Mouse (Mus musculus) spleen, postnatal 14 days (tissue): ENCODE results near the gene Cdk11b.
"Not testable (repeated sequence)": the region's sequence is repeated elsewhere in the genome, so short reads cannot be mapped to it uniquely, and the experiment has no call there.

Experiments
- DNase-seq, 2 experiments: peaks; one replicate each; pipeline ENCODE4 v3.0.0; 2021 to 2022; ENCODE audit warnings: low spot score in 2 of 2

Gene Cdk11b

GRCm38 (mm10) chr4:155605132-155605531 lies 19.5 kb upstream of the Cdk11b start:
- no peak for DNase-seq

GRCm38 (mm10) chr4:155606825-155607224 lies 17.8 kb upstream of the Cdk11b start:
- DNase-seq, result no peak

- no peak for DNase-seq
These were observed 12.8 kb upstream of the Cdk11b start for GRCm38 (mm10) chr4:155611860-155612259.

GRCm38 (mm10) chr4:155613264-155613663 lies 11.4 kb upstream of the Cdk11b start:
- DNase-seq, result no peak

GRCm38 (mm10) chr4:155618321-155618720 lies 6.3 kb upstream of the Cdk11b start:
- DNase-seq, result no peak

- no peak for DNase-seq
These were observed 5.6 kb downstream of the Cdk11b start for GRCm38 (mm10) chr4:155630267-155630666.

- DNase-seq, result no peak
These were observed 11.3 kb downstream of the Cdk11b start for GRCm38 (mm10) chr4:155635766-155636499.

- DNase-seq, result no peak
These were observed 18.9 kb downstream of the Cdk11b start for GRCm38 (mm10) chr4:155643531-155643930.

GRCm38 (mm10) chr4:155645308-155645707 lies 20.7 kb downstream of the Cdk11b start, which contains the start of gene Gm10563:
Gene Gm10563 (minus strand): TSS chr4:155645408.
- not testable (repeated sequence) for DNase-seq

- no peak for DNase-seq
These were observed 21.1 kb downstream of the Cdk11b start for GRCm38 (mm10) chr4:155645721-155646120.

GRCm38 (mm10) chr4:155649355-155649754 lies 24.7 kb downstream of the Cdk11b start:
- no peak for DNase-seq

- no peak for DNase-seq
These were observed 27.1 kb downstream of the Cdk11b start for GRCm38 (mm10) chr4:155651553-155652269.

- no peak for DNase-seq
These were observed 27.8 kb downstream of the Cdk11b start for GRCm38 (mm10) chr4:155652283-155653085.

GRCm38 (mm10) chr4:155653086-155653450 lies 28.4 kb downstream of the Cdk11b start, which contains the start of gene Mmp23:
Gene Mmp23 (minus strand): TSS chr4:155653384.
- DNase-seq, result no peak

GRCm38 (mm10) chr4:155653451-155654182 lies 29.0 kb downstream of the Cdk11b start:
- DNase-seq, result no peak

GRCm38 (mm10) chr4:155654183-155654455 lies 29.5 kb downstream of the Cdk11b start:
- DNase-seq, result no peak

GRCm38 (mm10) chr4:155654456-155655298 lies 30.0 kb downstream of the Cdk11b start:
- DNase-seq, result no peak

- no peak for DNase-seq
These were observed 31.6 kb downstream of the Cdk11b start for GRCm38 (mm10) chr4:155656214-155656751.

GRCm38 (mm10) chr4:155658961-155659360 lies 34.3 kb downstream of the Cdk11b start:
- DNase-seq, result no peak

GRCm38 (mm10) chr4:155660641-155661040 lies 36.0 kb downstream of the Cdk11b start:
- DNase-seq, result no peak

GRCm38 (mm10) chr4:155666903-155667302 lies 42.2 kb downstream of the Cdk11b start:
- no peak for DNase-seq
